Mouse (Mus musculus): Measurements from ENCODE around the gene Ogfr.

- TF ChIP-seq POLR2A (IDR thresholded peaks at IDR 0.05; ENCODE audit: insufficient read depth, low read length) = no peak
- TF ChIP-seq CTCF (IDR thresholded peaks at IDR 0.05; ENCODE audit: low read depth, low read length) = no peak
- no peak for TF ChIP-seq EP300 (IDR thresholded peaks at IDR 0.05; ENCODE audit: insufficient read depth, low read depth, low read length)
Measured at GRCm38 (mm10) chr2:180598157-180598705, 9.2 kb downstream of the Ogfr start.

Data from ES-Bruce4 (cell line).